Mouse (Mus musculus): ENCODE results near the gene Psmd9. TPM values are rescaled to one million over a fixed set of nuclear protein-coding genes. Genes with fewer than 3 reads are reported as not detected.
A peak's percentile ranks its signal among the peaks of the same experiment; 100 is the strongest.

The Psmd9 gene
- polyA plus RNA-seq, 1 experiment = 28.4 TPM

- Histone ChIP-seq H3K27me3 (ENCODE audit: control insufficient read depth, insufficient read depth, low read length) (no peaks in the 10 kb centered on the region), H3K4me3 (replicated peaks; ENCODE audit: insufficient read depth, low read depth, low read length) (peak overlapping the region; percentile 84), H3K27ac (ENCODE audit: insufficient read depth, low read length) (peak overlapping the region; percentile 100), H3K4me1 (ENCODE audit: control insufficient read depth, insufficient read depth, low read length) (peaks cover 27% of the 10 kb centered on the region)
- TF ChIP-seq POLR2A (IDR thresholded peaks at IDR 0.05; ENCODE audit: borderline replicate concordance, insufficient read depth, low read length) = peak; percentile 83
- TF ChIP-seq CTCF (IDR thresholded peaks at IDR 0.05; ENCODE audit: borderline replicate concordance, insufficient read depth, low read depth, low read length) = no peak
- peak; percentile 93 to 94 for DNase-seq
- WGBS = under 1% methylated on average over 39 of the region's 39 CpGs
Observed at GRCm38 (mm10) chr5:123138953-123139721, 30.1 kb upstream of the Psmd9 start.

DNA sequence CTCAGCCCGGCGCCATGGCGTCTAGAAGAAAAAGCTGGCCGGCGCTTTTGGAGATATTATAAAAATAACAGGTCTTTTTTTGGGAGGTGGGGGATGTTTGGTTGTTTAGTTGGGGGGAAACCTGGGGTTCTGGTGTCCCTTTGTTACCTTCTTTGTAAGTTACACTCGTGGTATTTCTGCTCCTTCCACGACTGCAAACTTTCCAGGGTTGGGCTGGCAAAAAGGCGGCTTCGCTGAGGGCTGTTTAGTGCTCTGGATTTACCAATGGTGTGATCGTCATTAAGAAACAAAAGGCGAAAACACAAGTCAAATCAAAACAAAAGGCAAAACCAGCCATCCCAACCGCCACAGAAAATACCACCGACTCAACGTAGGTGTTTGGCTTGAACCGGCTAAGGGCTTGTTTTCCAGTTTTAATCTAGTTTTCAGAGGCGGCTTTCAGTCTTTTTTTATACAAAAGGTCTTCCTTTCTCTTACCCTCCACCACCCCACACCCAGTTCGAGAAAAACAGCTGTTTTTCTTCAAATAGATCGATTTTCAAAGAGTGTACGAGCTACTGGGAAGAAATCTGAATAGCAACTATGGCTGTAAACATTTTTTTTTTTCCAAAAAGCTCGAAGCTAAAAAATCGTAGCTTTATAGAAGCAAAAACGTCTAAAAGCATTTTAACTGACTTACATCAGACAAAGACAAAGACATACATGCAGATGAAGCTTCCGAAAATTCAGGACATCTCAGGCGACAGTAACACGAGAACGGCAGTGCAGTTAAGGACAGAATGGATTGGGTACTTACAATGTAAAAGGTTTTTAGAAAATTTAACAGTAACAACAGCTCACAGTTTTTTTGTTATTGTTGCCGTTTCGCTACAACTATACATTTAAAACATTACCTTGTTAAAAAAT is 29.2 kb upstream of the Psmd9 start:
- TF ChIP-seq CTCF (IDR thresholded peaks at IDR 0.05; ENCODE audit: borderline replicate concordance, insufficient read depth, low read depth, low read length) (no peak), POLR2A (IDR thresholded peaks at IDR 0.05; ENCODE audit: borderline replicate concordance, insufficient read depth, low read length) (no peak)
- 2% methylated on average over 28 of the region's 28 CpGs for WGBS
- Histone ChIP-seq H3K4me1 (ENCODE audit: control insufficient read depth, insufficient read depth, low read length) (peaks cover 26% of the 10 kb centered on the region), H3K27ac (ENCODE audit: insufficient read depth, low read length) (peak overlapping the region; percentile 100), H3K4me3 (replicated peaks; ENCODE audit: insufficient read depth, low read depth, low read length) (peak overlapping the region; percentile 84), H3K27me3 (ENCODE audit: control insufficient read depth, insufficient read depth, low read length) (no peaks in the 10 kb centered on the region)
- peak; percentile 51 to 62 for DNase-seq

DNA sequence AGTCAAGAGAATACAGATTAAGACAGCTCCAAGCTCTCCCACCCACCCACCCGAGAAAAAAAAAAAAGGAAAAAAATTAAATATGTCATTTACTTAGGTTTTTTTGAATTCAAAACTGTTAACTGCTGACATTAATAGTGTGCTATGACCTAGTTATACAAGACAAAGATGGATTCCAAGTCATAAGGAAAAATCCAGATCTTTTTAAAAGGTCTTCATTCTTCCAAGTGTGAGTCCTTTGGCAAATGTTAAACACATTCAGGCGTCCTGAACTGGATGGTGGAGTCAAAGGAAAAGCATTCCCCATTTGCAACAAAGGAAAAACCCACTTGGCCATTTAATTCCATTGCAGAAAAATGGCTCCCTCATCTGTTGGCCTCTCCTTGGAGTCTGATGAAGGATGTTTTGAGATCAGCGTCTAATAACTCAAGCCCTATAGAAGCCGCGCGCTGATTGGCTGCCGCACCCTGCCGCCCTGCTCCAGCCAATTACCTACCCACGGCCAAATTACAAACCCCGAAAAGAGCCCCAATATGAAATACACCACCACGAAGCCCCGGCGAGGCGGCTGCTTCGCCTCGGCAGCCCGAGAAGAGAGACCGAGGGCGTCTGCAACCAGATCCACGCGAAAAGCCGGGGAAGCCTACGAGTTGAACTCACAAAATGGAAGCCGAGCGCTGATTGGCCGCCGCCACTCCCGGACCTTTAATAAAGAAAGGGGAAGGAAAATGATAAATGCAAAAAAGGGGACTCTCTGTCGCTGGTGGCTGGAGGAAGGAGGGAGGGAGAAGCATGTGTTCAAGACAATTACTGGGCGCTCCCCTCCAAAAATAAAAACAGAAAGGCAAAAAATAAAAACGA is 28.3 kb upstream of the Psmd9 start:
- 1% methylated on average over 31 of the region's 31 CpGs for WGBS
- Histone ChIP-seq H3K4me1 (ENCODE audit: control insufficient read depth, insufficient read depth, low read length) (peaks cover 20% of the 10 kb centered on the region), H3K4me3 (replicated peaks; ENCODE audit: insufficient read depth, low read depth, low read length) (peak overlapping the region; percentile 84), H3K27ac (ENCODE audit: insufficient read depth, low read length) (peak overlapping the region; percentile 97), H3K27me3 (ENCODE audit: control insufficient read depth, insufficient read depth, low read length) (no peaks in the 10 kb centered on the region)
- TF ChIP-seq CTCF (IDR thresholded peaks at IDR 0.05; ENCODE audit: borderline replicate concordance, insufficient read depth, low read depth, low read length) (no peak), POLR2A (IDR thresholded peaks at IDR 0.05; ENCODE audit: borderline replicate concordance, insufficient read depth, low read length) (peak; percentile 97)
- DNase-seq = peak; percentile 96

DNA sequence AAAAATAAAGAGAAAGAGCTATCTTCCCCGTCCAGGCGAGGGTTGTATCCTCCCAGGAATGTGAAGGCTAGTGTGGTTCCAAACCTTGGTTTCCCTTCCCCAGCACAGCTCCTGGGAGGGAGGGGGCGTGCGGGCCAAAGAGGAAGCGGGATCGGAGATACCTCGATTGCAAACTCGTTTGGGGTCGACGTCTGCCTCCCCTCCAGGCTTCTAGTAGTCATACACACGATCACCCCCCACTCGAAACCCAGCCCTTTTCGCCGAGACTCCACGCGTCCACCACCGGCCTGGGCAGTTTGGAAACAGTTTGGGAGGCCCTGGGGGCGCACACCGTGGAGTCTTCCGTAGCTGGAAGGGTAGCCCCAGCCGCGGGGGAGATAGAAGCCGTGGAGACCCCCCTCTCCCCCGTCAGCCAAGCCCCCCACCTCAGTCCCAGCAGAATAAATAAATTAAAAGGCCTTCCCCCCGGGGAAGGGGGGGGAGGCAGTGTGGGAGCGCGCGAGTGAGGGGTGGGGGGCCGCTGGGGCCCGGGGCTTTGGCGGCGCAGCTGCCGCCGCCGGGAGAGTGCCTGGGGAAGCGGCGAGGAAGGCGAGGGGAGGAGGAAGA is 27.6 kb upstream of the Psmd9 start:
- Histone ChIP-seq H3K27me3 (ENCODE audit: control insufficient read depth, insufficient read depth, low read length) (no peaks in the 10 kb centered on the region), H3K27ac (ENCODE audit: insufficient read depth, low read length) (peak overlapping the region; percentile 97), H3K4me1 (ENCODE audit: control insufficient read depth, insufficient read depth, low read length) (peaks cover 13% of the 10 kb centered on the region), H3K4me3 (replicated peaks; ENCODE audit: insufficient read depth, low read depth, low read length) (peak overlapping the region; percentile 84)
- DNase-seq = peak; percentile 65 to 74
- WGBS = under 1% methylated on average over 38 of the region's 38 CpGs
- no peak for TF ChIP-seq POLR2A (IDR thresholded peaks at IDR 0.05; ENCODE audit: borderline replicate concordance, insufficient read depth, low read length)
- no peak for TF ChIP-seq CTCF (IDR thresholded peaks at IDR 0.05; ENCODE audit: borderline replicate concordance, insufficient read depth, low read depth, low read length)

DNA sequence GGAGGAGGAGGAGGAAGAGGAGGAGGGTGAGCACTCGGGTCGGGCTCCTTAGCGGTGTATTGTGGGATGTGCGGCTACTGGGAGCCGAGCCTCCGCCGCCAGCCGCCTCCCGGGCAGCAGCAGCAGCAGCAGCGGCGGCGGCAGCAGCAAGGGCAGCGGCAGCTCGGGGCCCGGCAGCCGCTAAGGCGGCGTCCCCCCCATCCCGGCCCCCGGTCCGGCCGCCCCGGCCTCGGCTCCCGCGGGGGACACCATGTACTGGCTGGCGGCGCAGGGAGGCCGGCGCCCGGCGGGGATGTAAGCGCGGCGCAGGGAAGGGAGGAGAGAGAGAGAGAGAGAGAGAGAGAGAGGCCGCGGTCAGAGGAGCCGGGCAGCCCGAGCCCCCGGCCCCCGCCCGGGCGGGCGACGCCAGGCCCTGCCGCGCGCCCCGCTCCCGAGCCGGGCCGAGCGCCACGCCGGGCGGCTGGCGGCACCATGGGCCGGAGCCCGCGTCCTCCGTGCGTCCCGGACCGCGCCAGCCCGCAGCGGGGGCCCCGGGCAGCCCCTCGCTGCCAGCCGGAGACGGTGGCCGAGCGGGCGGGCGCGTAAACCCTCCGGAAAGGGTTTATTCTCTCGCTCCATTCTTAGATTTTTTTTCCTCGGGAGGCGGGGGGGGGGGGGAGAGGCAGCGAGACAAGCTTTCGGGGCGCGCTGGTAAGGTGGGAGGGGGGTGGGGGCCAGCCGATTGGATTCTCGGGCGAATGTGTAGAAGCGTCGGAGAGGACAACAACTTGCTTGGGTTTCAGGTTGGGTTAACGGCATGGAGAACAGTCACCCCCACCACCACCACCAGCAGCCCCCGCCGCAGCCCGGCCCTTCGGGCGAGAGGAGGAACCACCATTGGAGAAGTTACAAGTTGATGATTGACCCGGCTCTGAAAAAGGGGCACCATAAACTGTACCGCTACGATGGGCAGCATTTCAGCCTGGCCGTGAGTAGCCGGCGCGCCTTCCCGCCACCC is 26.8 kb upstream of the Psmd9 start, which contains the start of gene Setd1b:
Gene Setd1b, plus strand, starts transcription at position 33 of the 997 bp plus-strand sequence.
- peaks cover 8% of the 10 kb centered on the region for H3K4me1 ChIP-seq (ENCODE audit: control insufficient read depth, insufficient read depth, low read length)
- H3K27ac ChIP-seq (ENCODE audit: insufficient read depth, low read length) = peak within 1 kb of the TSS; percentile 97
- DNase-seq = peak; percentile 70 to 76
- H3K4me3 ChIP-seq (replicated peaks; ENCODE audit: insufficient read depth, low read depth, low read length) = peak within 1 kb of the TSS; percentile 84
- TF ChIP-seq POLR2A (IDR thresholded peaks at IDR 0.05; ENCODE audit: borderline replicate concordance, insufficient read depth, low read length) (no peak), CTCF (IDR thresholded peaks at IDR 0.05; ENCODE audit: borderline replicate concordance, insufficient read depth, low read depth, low read length) (no peak)
- WGBS = under 1% methylated on average over 99 of the region's 103 CpGs
- no peaks in the 10 kb centered on the region for H3K27me3 ChIP-seq (ENCODE audit: control insufficient read depth, insufficient read depth, low read length)

All from cerebellum, adult 2 months (tissue).